Mouse (Mus musculus) hindbrain, embryonic 16.5 days (tissue): ENCODE data around the gene A230050P20Rik. TPM values are rescaled to one million over a fixed set of nuclear protein-coding genes. Genes with fewer than 3 reads are reported as not detected.
"Not testable (repeated sequence)": the region's sequence is repeated elsewhere in the genome, so short reads cannot be mapped to it uniquely, and the experiment has no call there.

Experiments
- ATAC-seq: fragments of 200-750 bp; cut with Nextera tagmentation; 2 replicates; pipeline ENCODE4 v1.8.0; 2017; ENCODE audit warnings: moderate TSS enrichment, moderate library complexity
- H3K27ac ChIP-seq: fragments of 300-500 bp; sonication (generic); 2 replicates; pipeline ENCODE4 v1.5.1; 2014; ENCODE audit warnings: low read depth, mild to moderate bottlenecking, control low read depth, low read length, moderate library complexity
- H3K27me3 ChIP-seq: fragments of 300-500 bp; sonication (generic); replicated peaks from 2 replicates; pipeline ENCODE4 v1.6.1; 2014; ENCODE audit warnings: low read length; ENCODE audit not compliant: control insufficient read depth, insufficient read depth
- H3K36me3 ChIP-seq: fragments of 300-500 bp; sonication (generic); 2 replicates; pipeline ENCODE4 v1.6.1; 2014; ENCODE audit warnings: mild to moderate bottlenecking, low read length, moderate library complexity, mixed read lengths; ENCODE audit not compliant: control insufficient read depth, insufficient read depth
- H3K4me1 ChIP-seq: fragments of 300-500 bp; sonication (generic); 2 replicates; pipeline ENCODE4 v1.6.1; 2014; ENCODE audit warnings: low read depth, low read length; ENCODE audit not compliant: control insufficient read depth, insufficient read depth
- H3K4me2 ChIP-seq: fragments of 300-500 bp; sonication (generic); 2 replicates; pipeline ENCODE4 v1.6.1; 2014; ENCODE audit warnings: mild to moderate bottlenecking, low read length, control low read depth, moderate library complexity
- H3K4me3 ChIP-seq: fragments of 300-500 bp; sonication (generic); 2 replicates; pipeline ENCODE4 v1.5.1; 2014; ENCODE audit warnings: mild to moderate bottlenecking, low read length, control low read depth, moderate library complexity
- H3K9ac ChIP-seq: fragments of 300-500 bp; sonication (generic); 2 replicates; pipeline ENCODE4 v1.6.1; 2014; ENCODE audit warnings: low read depth, mild to moderate bottlenecking, control low read depth, low read length, moderate library complexity
- H3K9me3 ChIP-seq: fragments of 300-500 bp; sonication (generic); 2 replicates; pipeline ENCODE4 v1.6.1; 2014; ENCODE audit warnings: mild to moderate bottlenecking, low read length, moderate library complexity; ENCODE audit not compliant: control insufficient read depth
- WGBS: fragments of 180-500 bp; shearing (Covaris S2); extraction: QIAGEN DNeasy Blood & Tissue Kit; methylation state at CpG from one replicate; pipeline ENCODE4 v1.1.7; 2014; 5-methylcytosine and 5-hydroxymethylcytosine counted together
- polyA plus RNA-seq: library from polyadenylated mRNA; unstranded; fragments of >200 nt; fragmentation: Nextera tagmentation; extraction: Ambion mirVana; gene quantifications from 2 replicates; pipeline ENCODE4 v1.2.1, GENCODE M21; 2015

Gene A230050P20Rik
- polyA plus RNA-seq, result 18.1 and 22.6 TPM in 2 replicates

- Histone ChIP-seq H3K4me3 (peak within 1 kb of the TSS; percentile 47), H3K36me3 (no peaks in the 10 kb centered on the region), H3K27ac (no peak within 1 kb of the TSS), H3K9me3 (no peaks in the 10 kb centered on the region), H3K4me2 (peak within 1 kb of the TSS; percentile 57), H3K9ac (peak within 1 kb of the TSS; percentile 55), H3K4me1 (0 out of 2 replicates have a peak, but pooled peaks cover 2% of the 10 kb centered on the region), H3K27me3 (peaks cover 23% of the 10 kb centered on the region)
- WGBS, result 10% methylated on average over 46 of the region's 53 CpGs
- ATAC-seq, result peak; percentile 71
These were observed at the start of gene A230050P20Rik for GRCm38 (mm10) chr9:20868448-20869001. TSS of gene A230050P20Rik (plus strand) at chr9:20868642.

GRCm38 (mm10) chr9:20820001-20820400 lies 48.4 kb upstream of the A230050P20Rik start:
- Histone ChIP-seq H3K9me3 (no peaks in the 10 kb centered on the region), H3K4me1 (peaks cover under 1% of the 10 kb centered on the region; the same call in 1 of the 2 replicates), H3K9ac (no peak overlapping the region), H3K27me3 (no peaks in the 10 kb centered on the region), H3K36me3 (no peaks in the 10 kb centered on the region), H3K4me2 (no peak overlapping the region), H3K27ac (no peak overlapping the region), H3K4me3 (no peak overlapping the region)
- ATAC-seq, result no peak
- 78% methylated on average over 5 of the region's 5 CpGs for WGBS

GRCm38 (mm10) chr9:20822821-20823220 lies 45.6 kb upstream of the A230050P20Rik start:
- H3K27me3 ChIP-seq, result no peaks in the 10 kb centered on the region
- no peak overlapping the region for H3K9ac ChIP-seq
- H3K4me3 ChIP-seq, result no peak overlapping the region
- no peak overlapping the region for H3K27ac ChIP-seq
- 89% methylated on average over 3 of the region's 3 CpGs for WGBS
- H3K4me1 ChIP-seq, result no peaks in the 10 kb centered on the region
- H3K4me2 ChIP-seq, result no peak overlapping the region
- no peak for ATAC-seq
- no peaks in the 10 kb centered on the region for H3K36me3 ChIP-seq
- no peaks in the 10 kb centered on the region for H3K9me3 ChIP-seq

GRCm38 (mm10) chr9:20825781-20826180 lies 42.7 kb upstream of the A230050P20Rik start:
- ATAC-seq, result no peak
- Histone ChIP-seq H3K9ac (no peak overlapping the region), H3K4me1 (peaks cover 4% of the 10 kb centered on the region), H3K27ac (no peak overlapping the region), H3K36me3 (no peaks in the 10 kb centered on the region), H3K4me3 (no peak overlapping the region), H3K27me3 (no peaks in the 10 kb centered on the region), H3K9me3 (no peaks in the 10 kb centered on the region), H3K4me2 (no peak overlapping the region)
- 80% methylated on average over 5 of the region's 5 CpGs for WGBS

- no peaks in the 10 kb centered on the region for H3K36me3 ChIP-seq
- no peak overlapping the region for H3K4me3 ChIP-seq
- no peak overlapping the region for H3K9ac ChIP-seq
- peaks cover 8% of the 10 kb centered on the region for H3K4me1 ChIP-seq
- 98% methylated on average over 1 of the region's 1 CpGs for WGBS
- no peaks in the 10 kb centered on the region for H3K9me3 ChIP-seq
- no peak overlapping the region for H3K27ac ChIP-seq
- no peak for ATAC-seq
- no peaks in the 10 kb centered on the region for H3K27me3 ChIP-seq
- H3K4me2 ChIP-seq, result no peak overlapping the region
These were observed 40.3 kb upstream of the A230050P20Rik start for GRCm38 (mm10) chr9:20828127-20828526.

GRCm38 (mm10) chr9:20830901-20831643 lies 37.4 kb upstream of the A230050P20Rik start:
- H3K4me1 ChIP-seq, result peaks cover 8% of the 10 kb centered on the region
- no peak overlapping the region; the same call in 1 of the 2 replicates for H3K27ac ChIP-seq
- WGBS, result 16% methylated on average over 19 of the region's 19 CpGs
- H3K9ac ChIP-seq, result peak overlapping the region; percentile 52
- peak overlapping the region; percentile 48 for H3K4me2 ChIP-seq
- no peaks in the 10 kb centered on the region for H3K27me3 ChIP-seq
- no peak overlapping the region; the same call in 1 of the 2 replicates for H3K4me3 ChIP-seq
- no peaks in the 10 kb centered on the region for H3K36me3 ChIP-seq
- no peaks in the 10 kb centered on the region for H3K9me3 ChIP-seq
- ATAC-seq, result peak; percentile 92

- ATAC-seq, result no peak
- 79% methylated on average over 1 of the region's 1 CpGs for WGBS
These were observed 33.6 kb upstream of the A230050P20Rik start for GRCm38 (mm10) chr9:20834881-20835280.

GRCm38 (mm10) chr9:20835431-20835954 lies 32.9 kb upstream of the A230050P20Rik start:
- H3K9ac ChIP-seq, H3K27me3 ChIP-seq, ATAC-seq, H3K4me3 ChIP-seq, H3K4me1 ChIP-seq, H3K4me2 ChIP-seq, H3K9me3 ChIP-seq, H3K27ac ChIP-seq, H3K36me3 ChIP-seq: not testable (repeated sequence)
- 87% methylated on average over 9 of the region's 11 CpGs for WGBS

More at GRCm38 (mm10) chr9:20834881-20835280, 33.6 kb upstream of the A230050P20Rik start:
- Histone ChIP-seq H3K27ac (no peak overlapping the region), H3K27me3 (no peaks in the 10 kb centered on the region), H3K4me2 (no peak overlapping the region), H3K9ac (no peak overlapping the region), H3K36me3 (no peaks in the 10 kb centered on the region), H3K4me1 (peaks cover 8% of the 10 kb centered on the region), H3K9me3 (no peaks in the 10 kb centered on the region), H3K4me3 (no peak overlapping the region)

GRCm38 (mm10) chr9:20837184-20837947 lies 31.1 kb upstream of the A230050P20Rik start:
- Histone ChIP-seq H3K4me2 (no peak overlapping the region), H3K9me3 (no peaks in the 10 kb centered on the region), H3K36me3 (no peaks in the 10 kb centered on the region), H3K27me3 (no peaks in the 10 kb centered on the region), H3K4me1 (no peaks in the 10 kb centered on the region), H3K9ac (no peak overlapping the region), H3K27ac (no peak overlapping the region), H3K4me3 (no peak overlapping the region)
- WGBS, result 78% methylated on average over 9 of the region's 9 CpGs
- no peak for ATAC-seq
